Comparison of ENCODE assay signal across 25 mouse cellular contexts in genomic region chr16:30367395-30367794, GRCm38 (mm10). TPM values are rescaled to one million over a fixed set of nuclear protein-coding genes. Genes with fewer than 3 reads are reported as not detected.
"Had no signal": no experiment of that assay in that cellular context is flagged by ENCODE, and none has a peak within 500 bp of the region (broad histone marks: within the 10 kb centered on the region; RNA-seq: fewer than 3 reads in every experiment).

No protein-coding gene starts in this region.

- H3K4me3 ChIP-seq: heart, embryonic 10.5 days; heart, embryonic 12.5 days; hindbrain, embryonic 13.5 days; hindbrain, embryonic 15.5 days; kidney, embryonic 15.5 days; limb, embryonic 13.5 days; limb, embryonic 15.5 days had no signal

- H3K27ac ChIP-seq: heart, embryonic 10.5 days; hindbrain, embryonic 13.5 days; hindbrain, embryonic 15.5 days; hindbrain, postnatal 0 days; kidney, embryonic 15.5 days; kidney, postnatal 0 days; limb, embryonic 13.5 days; limb, embryonic 15.5 days had no signal

- H3K36me3 ChIP-seq: hindbrain, embryonic 13.5 days; hindbrain, embryonic 15.5 days; limb, embryonic 15.5 days had no signal

- ATAC-seq: forebrain, postnatal 0 days; hindbrain, postnatal 0 days; intestine, embryonic 16.5 days had no signal

- H3K9me3 ChIP-seq: heart, embryonic 10.5 days; heart, embryonic 12.5 days; hindbrain, embryonic 13.5 days; hindbrain, embryonic 15.5 days; kidney, embryonic 15.5 days; limb, embryonic 13.5 days; limb, embryonic 15.5 days had no signal

- H3K9ac ChIP-seq: forebrain, postnatal 0 days; heart, embryonic 12.5 days; hindbrain, embryonic 13.5 days; hindbrain, embryonic 15.5 days; kidney, embryonic 15.5 days; limb, embryonic 13.5 days; limb, embryonic 15.5 days had no signal

- H3K4me2 ChIP-seq: heart, embryonic 12.5 days; hindbrain, embryonic 13.5 days; hindbrain, embryonic 15.5 days; kidney, embryonic 15.5 days; limb, embryonic 13.5 days; limb, embryonic 15.5 days had no signal

- DNase-seq: forebrain, postnatal 0 days; gastrocnemius, postnatal 14 days; gastrocnemius, postnatal 36 days; heart, adult 18-20 months; heart, postnatal 10 days; heart, postnatal 36 days; kidney, adult 11 months; kidney, adult 2 months; kidney, adult 9 months; kidney, postnatal 14 days; layer of hippocampus, adult 9-11 months; layer of hippocampus, postnatal 36 days; left cerebral cortex, postnatal 4 days had no signal

- H3K4me1 ChIP-seq: heart, embryonic 10.5 days; hindbrain, embryonic 13.5 days; hindbrain, embryonic 15.5 days; limb, embryonic 13.5 days; limb, embryonic 15.5 days had no signal

- H3K27me3 ChIP-seq: heart, embryonic 12.5 days; hindbrain, embryonic 13.5 days; hindbrain, embryonic 15.5 days; kidney, embryonic 15.5 days; limb, embryonic 13.5 days; limb, embryonic 15.5 days had no signal

RNA-seq across cellular contexts. Expression of gene Gp5, which starts 56.8 kb away (rescaled TPM):
- total RNA-seq: gastrocnemius, adult 18-20 months; gastrocnemius, adult 8-10 months; gastrocnemius, postnatal 36 days had no signal
